Mouse (Mus musculus): ENCODE measurements at regions not wholly inside any gene's neighbourhood (a gene's known extent, or its start where the extent isn't known, plus 50 kb on each side); places are given as distances from the start of the nearest gene placed in this dataset.
"Not testable (repeated sequence)": the region's sequence is repeated elsewhere in the genome, so short reads cannot be mapped to it uniquely, and the experiment has no call there.

DNA sequence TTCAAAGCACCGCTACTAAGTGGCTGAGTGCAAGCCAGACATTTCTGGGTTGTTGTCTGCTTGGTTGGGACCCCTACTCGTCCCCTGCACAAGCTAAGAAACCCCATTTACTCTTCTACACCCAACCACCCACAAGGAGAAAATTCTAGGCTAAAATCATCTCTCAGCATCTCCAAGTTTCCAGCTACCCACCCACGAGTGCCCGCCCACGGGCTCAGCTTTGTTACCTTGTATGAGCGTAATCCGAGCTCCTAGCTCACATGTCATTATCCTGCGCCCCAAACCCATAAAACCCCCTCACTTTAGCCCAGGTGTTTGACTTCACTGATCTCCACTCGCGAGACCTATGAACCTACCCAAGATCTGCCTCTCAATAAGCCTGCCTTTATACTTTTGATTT, 239.3 kb downstream of the Dad1 start:
- DNase-seq (ENCODE audit: extremely low spot score, low spot score): no peak

- DNase-seq (ENCODE audit: extremely low spot score, low spot score): no peak
Measured at GRCm38 (mm10) chr14:54002083-54002482, 251.8 kb downstream of the Dad1 start.

DNA sequence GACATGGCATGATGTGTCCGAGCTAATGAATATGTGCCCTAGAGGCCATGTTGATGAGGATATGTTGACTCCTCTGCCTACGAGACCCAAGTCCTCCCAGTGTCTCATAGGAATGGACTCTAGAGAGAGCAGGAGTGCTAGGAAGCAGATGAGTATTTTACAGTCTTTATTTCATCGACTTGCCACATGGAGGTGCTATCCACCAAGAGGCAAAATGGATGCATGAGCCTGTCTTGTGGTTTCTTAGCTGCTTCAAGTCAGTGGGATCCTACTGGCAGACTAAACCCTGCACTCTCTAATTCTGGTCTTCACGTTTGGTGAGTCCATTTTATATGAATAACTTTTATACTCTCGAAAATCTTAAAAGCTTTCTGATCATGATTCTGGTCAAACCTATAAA, 253.4 kb downstream of the Dad1 start:
- DNase-seq (ENCODE audit: extremely low spot score, low spot score): no peak

- no peak for DNase-seq (ENCODE audit: extremely low spot score, low spot score)
Measured at GRCm38 (mm10) chr14:53993427-53993826, 260.5 kb downstream of the Dad1 start.

- no peak for DNase-seq (ENCODE audit: extremely low spot score, low spot score)
Measured at GRCm38 (mm10) chr14:53992712-53993286, 261.1 kb downstream of the Dad1 start.

DNA sequence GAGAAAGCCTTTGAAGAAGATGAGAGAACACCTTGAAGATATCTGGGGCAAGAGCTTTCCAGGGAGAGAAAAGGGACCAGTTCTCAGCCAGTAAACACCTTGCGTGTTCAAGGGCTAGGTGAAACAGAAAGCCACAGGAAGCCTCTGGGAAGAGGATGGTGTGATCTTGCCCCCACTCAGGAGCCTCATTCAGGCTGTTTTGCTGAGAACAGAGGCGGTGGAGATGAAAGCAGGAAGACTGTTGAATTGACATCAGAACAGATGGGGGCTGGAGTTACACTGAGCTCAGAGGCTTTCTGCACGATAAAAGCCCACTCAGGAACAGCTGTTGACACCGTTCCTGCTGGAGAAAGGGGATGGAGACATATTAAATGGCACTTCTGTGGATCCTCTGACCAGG, 262.5 kb downstream of the Dad1 start:
- no peak for DNase-seq (ENCODE audit: extremely low spot score, low spot score)

GRCm38 (mm10) chr14:53980771-53981170, 273.1 kb downstream of the Dad1 start:
- no peak for DNase-seq (ENCODE audit: extremely low spot score, low spot score)

- DNase-seq (ENCODE audit: extremely low spot score, low spot score): not testable (repeated sequence)
Measured at GRCm38 (mm10) chr14:53961426-53961825, 292.5 kb downstream of the Dad1 start.

GRCm38 (mm10) chr14:53960779-53961178, 293.1 kb downstream of the Dad1 start:
- DNase-seq (ENCODE audit: extremely low spot score, low spot score): no peak

GRCm38 (mm10) chr14:53935791-53936231, 318.1 kb downstream of the Dad1 start:
- not testable (repeated sequence) for DNase-seq (ENCODE audit: extremely low spot score, low spot score)

DNA sequence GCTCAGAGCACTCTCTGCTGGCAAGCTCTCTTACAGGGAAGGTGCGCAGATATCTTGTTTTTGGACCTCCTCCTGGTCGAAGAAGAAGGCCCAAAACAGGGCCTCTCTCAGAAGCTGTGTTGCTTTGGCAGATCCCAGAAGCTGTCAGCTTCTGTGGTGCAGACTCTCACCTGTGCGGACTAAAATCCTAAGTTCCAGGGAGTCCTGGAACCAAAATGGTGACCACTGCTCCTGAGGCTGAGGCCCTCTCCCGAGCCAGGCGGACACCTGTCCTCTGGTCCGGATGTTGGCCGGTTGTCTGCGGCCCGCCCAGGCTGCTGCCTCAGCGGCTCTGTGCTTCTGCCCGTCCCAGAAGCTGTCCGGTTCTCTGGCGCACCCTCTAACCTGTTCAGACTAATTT, 318.6 kb downstream of the Dad1 start:
- DNase-seq (ENCODE audit: extremely low spot score, low spot score): not testable (repeated sequence)

DNA sequence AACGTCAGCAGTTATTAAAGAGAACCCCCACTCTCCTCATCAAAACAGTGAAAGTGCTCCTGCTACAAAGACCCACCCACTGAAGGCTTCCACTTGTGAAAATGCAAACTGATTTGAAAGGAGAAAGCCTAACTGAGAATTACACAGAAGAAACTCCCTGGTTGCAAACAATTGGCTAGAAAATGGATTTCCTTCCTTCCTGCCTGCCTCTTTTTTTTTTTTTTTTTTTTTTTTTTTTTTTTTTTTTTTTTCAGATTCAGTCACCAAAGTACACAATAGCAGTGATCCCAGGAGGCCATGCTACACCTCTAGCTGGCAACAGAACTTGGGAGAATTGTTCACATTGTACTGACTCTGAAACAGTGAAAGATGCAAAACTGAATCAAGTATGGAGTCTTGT, 343.0 kb downstream of the Dad1 start:
- DNase-seq (ENCODE audit: extremely low spot score, low spot score): no peak

- no peak for DNase-seq (ENCODE audit: extremely low spot score, low spot score)
Measured at GRCm38 (mm10) chr14:53904578-53904977, 349.3 kb downstream of the Dad1 start.

DNA sequence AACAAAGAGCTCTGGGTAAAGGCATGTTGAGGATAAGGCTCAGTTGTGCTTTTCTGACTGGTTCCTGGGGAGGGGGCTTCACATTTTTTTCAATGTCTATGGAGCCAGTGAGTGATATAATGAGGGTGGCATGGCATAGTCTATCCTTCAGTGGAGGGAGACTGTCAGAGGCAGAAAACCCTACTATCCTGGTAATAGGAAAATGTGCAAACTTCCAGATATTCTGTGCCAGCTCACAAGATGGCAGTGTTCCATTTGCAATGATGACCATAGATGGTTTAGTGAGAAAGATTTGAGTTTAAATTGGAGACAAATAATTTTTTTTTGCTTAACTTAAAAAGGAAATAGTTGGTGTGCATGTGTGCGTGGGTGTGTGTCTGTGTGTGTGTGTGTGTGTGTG, 352.8 kb downstream of the Dad1 start:
- DNase-seq (ENCODE audit: extremely low spot score, low spot score): no peak

DNA sequence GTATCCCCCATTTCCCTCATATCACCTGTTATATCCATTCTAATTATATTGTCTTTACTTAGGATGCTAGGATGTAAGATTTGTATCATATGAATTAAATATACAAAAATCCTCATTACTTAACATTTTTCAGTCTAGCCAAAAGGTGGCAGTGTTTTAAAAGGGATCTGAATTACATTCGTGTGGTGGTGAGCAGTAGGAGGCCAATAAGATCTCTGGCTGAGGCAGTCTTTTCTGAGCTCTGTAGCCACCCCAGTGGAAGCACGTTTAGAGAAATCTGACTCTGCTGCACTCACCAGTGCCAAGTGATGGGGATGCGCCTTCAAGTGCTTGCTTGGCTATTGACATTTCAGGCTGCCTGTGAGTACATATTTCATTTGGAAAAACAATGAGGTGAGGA, 372.6 kb downstream of the Dad1 start:
- DNase-seq (ENCODE audit: extremely low spot score, low spot score): no peak

DNA sequence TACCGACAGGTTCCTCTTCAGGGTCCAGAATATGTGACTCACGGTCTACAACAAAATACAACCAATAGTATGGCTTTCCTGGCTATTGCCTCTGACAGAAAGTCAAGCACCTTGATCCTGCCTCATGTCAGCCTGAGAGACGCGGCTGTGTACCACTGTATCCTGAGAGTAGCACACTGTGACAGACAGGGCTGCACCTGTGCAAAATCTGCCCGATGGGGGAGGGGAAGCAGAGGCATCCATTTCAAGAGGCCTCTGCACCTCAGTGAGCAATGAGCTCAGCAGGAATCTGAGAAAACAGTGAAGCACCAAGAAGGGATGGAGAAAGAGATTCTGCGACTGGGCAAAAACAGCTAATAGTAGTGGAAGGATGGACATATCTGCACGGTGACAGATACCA, 377.3 kb downstream of the Dad1 start:
- no peak for DNase-seq (ENCODE audit: extremely low spot score, low spot score)

- DNase-seq (ENCODE audit: extremely low spot score, low spot score): no peak
Measured at GRCm38 (mm10) chr14:53875736-53876135, 378.2 kb downstream of the Dad1 start.

DNA sequence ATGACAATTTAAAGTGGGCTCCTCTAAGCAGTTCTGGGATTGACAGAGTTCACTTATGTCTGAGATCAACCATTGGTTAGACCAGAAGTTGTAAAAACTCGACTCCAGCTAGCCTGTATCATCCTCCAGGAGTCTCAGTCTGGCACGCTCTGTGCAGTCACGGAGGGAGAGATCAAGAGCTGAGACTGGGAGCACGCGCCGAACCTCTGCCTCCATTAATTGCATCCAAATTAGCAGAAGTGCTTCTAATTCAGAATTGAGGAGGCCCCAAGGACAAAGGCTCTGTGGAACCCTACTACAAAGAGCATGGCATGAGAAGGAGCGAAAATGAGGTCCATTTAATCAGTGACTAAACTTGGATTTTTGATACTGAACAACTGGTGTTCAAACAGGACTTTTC, 406.9 kb downstream of the Dad1 start:
- DNase-seq (ENCODE audit: extremely low spot score, low spot score): no peak

GRCm38 (mm10) chr14:53845646-53846045, 408.3 kb downstream of the Dad1 start:
- DNase-seq (ENCODE audit: extremely low spot score, low spot score): no peak

- DNase-seq (ENCODE audit: extremely low spot score, low spot score): no peak
Measured at GRCm38 (mm10) chr14:53832553-53832952, 421.4 kb downstream of the Dad1 start.

- no peak for DNase-seq (ENCODE audit: extremely low spot score, low spot score)
Measured at GRCm38 (mm10) chr14:53831651-53832050, 422.3 kb downstream of the Dad1 start.

GRCm38 (mm10) chr14:53830717-53831116, 423.2 kb downstream of the Dad1 start:
- DNase-seq (ENCODE audit: extremely low spot score, low spot score): no peak

DNA sequence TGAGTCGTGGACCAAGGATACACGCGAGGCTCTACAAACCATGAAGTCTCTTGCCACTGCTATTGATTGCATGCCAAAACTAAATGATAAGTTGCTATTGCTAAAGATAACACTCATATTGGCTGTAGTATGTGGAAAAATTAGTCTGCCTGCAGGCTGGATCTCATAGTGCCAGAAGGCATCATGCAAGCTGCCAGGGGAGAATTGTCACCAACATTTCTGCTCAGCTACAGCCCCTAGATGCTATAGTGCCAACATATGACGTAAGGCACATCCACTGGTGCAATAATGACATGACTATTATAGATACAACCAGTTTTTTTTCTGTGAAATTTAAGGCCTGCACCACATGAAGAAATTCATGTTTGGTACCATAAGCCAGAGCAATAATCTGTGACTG, 427.1 kb downstream of the Dad1 start:
- no peak for DNase-seq (ENCODE audit: extremely low spot score, low spot score)

DNA sequence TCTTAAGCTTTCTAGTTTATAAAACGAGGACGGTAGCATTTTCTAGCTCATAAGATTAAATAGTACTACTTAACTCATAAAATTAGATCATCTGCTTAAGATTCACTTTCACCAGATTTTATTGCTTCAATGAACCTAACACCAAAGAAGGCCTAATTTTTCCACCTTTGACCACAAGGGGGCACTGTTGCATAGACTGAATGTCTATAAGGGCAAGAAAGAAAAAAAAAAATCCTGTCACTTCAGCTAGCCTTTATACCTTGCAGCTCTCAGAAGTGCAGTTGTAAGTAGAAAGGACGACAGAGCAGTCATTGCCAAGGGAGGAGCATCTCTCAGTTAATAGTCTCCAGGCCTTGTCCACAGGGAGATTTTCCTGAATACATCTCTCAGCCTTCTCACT, 447.7 kb downstream of the Dad1 start:
- peak; percentile 66 for DNase-seq (ENCODE audit: extremely low spot score, low spot score)
